Mouse (Mus musculus): Measurements from ENCODE around the gene Sec16b.

Gene Sec16b

GRCm38 (mm10) chr1:157556439-157556838 lies 49.9 kb downstream of the Sec16b start:
- in situ Hi-C loops (cut with MseI, MboI): no loop called here

- in situ Hi-C loops (cut with MseI, MboI): no loop called here
Observed at GRCm38 (mm10) chr1:157558145-157558544, 51.6 kb downstream of the Sec16b start.

- in situ Hi-C loops (cut with MseI, MboI): no loop called here
Observed at GRCm38 (mm10) chr1:157559986-157560385, 53.5 kb downstream of the Sec16b start.

GRCm38 (mm10) chr1:157560654-157561386 lies 54.3 kb downstream of the Sec16b start:
- in situ Hi-C loops (cut with MseI, MboI): no loop called here

GRCm38 (mm10) chr1:157567819-157568218 lies 61.3 kb downstream of the Sec16b start:
- in situ Hi-C loops (cut with MseI, MboI): no loop called here

- in situ Hi-C loops (cut with MseI, MboI): no loop called here
Observed at GRCm38 (mm10) chr1:157569263-157570090, 62.9 kb downstream of the Sec16b start.

- in situ Hi-C loops (cut with MseI, MboI): no loop called here
Observed at GRCm38 (mm10) chr1:157575316-157575715, 68.8 kb downstream of the Sec16b start.

GRCm38 (mm10) chr1:157578336-157578735 lies 71.8 kb downstream of the Sec16b start:
- in situ Hi-C loops (cut with MseI, MboI): no loop called here

- in situ Hi-C loops (cut with MseI, MboI): no loop called here
Observed at GRCm38 (mm10) chr1:157586556-157586955, 80.0 kb downstream of the Sec16b start.

GRCm38 (mm10) chr1:157592039-157592438 lies 85.5 kb downstream of the Sec16b start:
- in situ Hi-C loops (cut with MseI, MboI): no loop called here

- in situ Hi-C loops (cut with MseI, MboI): no loop called here
Observed at GRCm38 (mm10) chr1:157594561-157594960, 88.0 kb downstream of the Sec16b start.

- in situ Hi-C loops (cut with MseI, MboI): no loop called here
Observed at GRCm38 (mm10) chr1:157595165-157595564, 88.6 kb downstream of the Sec16b start.

- in situ Hi-C loops (cut with MseI, MboI): no loop called here
Observed at GRCm38 (mm10) chr1:157604513-157604912, 98.0 kb downstream of the Sec16b start.

Data from mouse trophoblast stem cell (cell line).